Mouse (Mus musculus) limb, embryonic 13.5 days (tissue): ENCODE data around the gene Mtmr3. TPM values are rescaled to one million over a fixed set of nuclear protein-coding genes. Genes with fewer than 3 reads are reported as not detected.
"Not testable (repeated sequence)": the region's sequence is repeated elsewhere in the genome, so short reads cannot be mapped to it uniquely, and the experiment has no call there.

Experiments
- ATAC-seq: fragments of 200-750 bp; cut with Nextera tagmentation; 2 replicates; pipeline ENCODE4 v1.8.0; 2017; ENCODE audit warnings: low read depth, moderate number of reproducible peaks, moderate TSS enrichment; ENCODE audit not compliant: low FRiP score
- H3K27ac ChIP-seq: fragments of 300-500 bp; sonication (generic); 2 replicates; pipeline ENCODE4 v1.5.1; 2015; ENCODE audit warnings: inconsistent platforms, mild to moderate bottlenecking, moderate library complexity
- H3K27me3 ChIP-seq: fragments of 300-500 bp; sonication (generic); 2 replicates; pipeline ENCODE4 v1.6.1; 2015; ENCODE audit warnings: mild to moderate bottlenecking, inconsistent platforms
- H3K36me3 ChIP-seq: fragments of 300-500 bp; sonication (generic); 2 replicates; pipeline ENCODE4 v1.6.1; 2015; ENCODE audit warnings: inconsistent platforms, mild to moderate bottlenecking, moderate library complexity
- H3K4me1 ChIP-seq: fragments of 300-500 bp; sonication (generic); 2 replicates; pipeline ENCODE4 v1.6.1; 2015; ENCODE audit warnings: inconsistent platforms
- H3K4me2 ChIP-seq: fragments of 300-500 bp; sonication (generic); replicated peaks from 2 replicates; pipeline ENCODE4 v1.6.1; 2015; ENCODE audit warnings: inconsistent platforms, mild to moderate bottlenecking, moderate library complexity
- H3K4me3 ChIP-seq: fragments of 300-500 bp; sonication (generic); 2 replicates; pipeline ENCODE4 v1.5.1; 2015; ENCODE audit warnings: moderate library complexity, mild to moderate bottlenecking, inconsistent platforms
- H3K9ac ChIP-seq: fragments of 300-500 bp; sonication (generic); 2 replicates; pipeline ENCODE4 v1.6.1; 2015; ENCODE audit warnings: mild to moderate bottlenecking, inconsistent platforms
- H3K9me3 ChIP-seq: fragments of 300-500 bp; sonication (generic); 2 replicates; pipeline ENCODE4 v1.6.1; 2016; ENCODE audit warnings: inconsistent platforms
- WGBS: fragments of 180-500 bp; shearing (Covaris S2); methylation state at CpG from one replicate; pipeline ENCODE4 v1.1.7; 2015; 5-methylcytosine and 5-hydroxymethylcytosine counted together
- polyA plus RNA-seq: library from polyadenylated mRNA; unstranded; fragments of >200 nt; fragmentation: Nextera tagmentation; extraction: Ambion mirVana; gene quantifications from 2 replicates; pipeline ENCODE4 v1.2.1, GENCODE M21; 2015

Gene Mtmr3
- polyA plus RNA-seq, 1 experiment from 2014 or later, result 30.4 TPM

- no peak for ATAC-seq
- peaks cover 42% of the 10 kb centered on the region for H3K4me1 ChIP-seq
- H3K9ac ChIP-seq, result no peak overlapping the region
- 75% methylated on average over 3 of the region's 3 CpGs for WGBS
- H3K4me2 ChIP-seq, result no peak overlapping the region
- no peaks in the 10 kb centered on the region for H3K9me3 ChIP-seq
- H3K27ac ChIP-seq, result no peak overlapping the region
- no peaks in the 10 kb centered on the region for H3K36me3 ChIP-seq
- no peak overlapping the region for H3K4me3 ChIP-seq
- no peaks in the 10 kb centered on the region for H3K27me3 ChIP-seq
Measured at GRCm38 (mm10) chr11:4545976-4546375, 48.7 kb downstream of the Mtmr3 start.

DNA sequence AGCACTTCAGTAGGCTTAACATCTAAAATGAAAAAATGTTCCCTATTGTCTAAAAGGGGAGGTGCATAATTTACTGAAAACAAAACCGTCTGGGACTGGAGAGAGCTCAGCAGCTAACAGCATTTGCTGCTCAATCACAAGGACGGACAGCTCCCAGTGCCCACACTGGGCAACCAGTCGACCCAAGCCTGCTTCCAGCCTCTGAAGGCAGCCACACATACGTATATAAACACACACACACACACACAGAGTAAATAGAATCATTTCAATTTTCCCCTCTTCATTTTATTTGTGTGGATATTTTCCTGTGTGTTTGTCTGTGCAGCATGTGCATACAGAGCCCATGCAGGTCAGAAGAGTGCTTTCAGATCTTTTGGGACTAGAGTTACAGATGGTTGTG lies 49.3 kb downstream of the Mtmr3 start:
- WGBS, result 49% methylated on average over 4 of the region's 4 CpGs
- Histone ChIP-seq H3K9ac (no peak overlapping the region), H3K4me1 (peaks cover 42% of the 10 kb centered on the region), H3K36me3 (no peaks in the 10 kb centered on the region), H3K27me3 (no peaks in the 10 kb centered on the region), H3K9me3 (no peaks in the 10 kb centered on the region), H3K27ac (no peak overlapping the region), H3K4me3 (no peak overlapping the region), H3K4me2 (peak overlapping the region; percentile 16; the same call in 1 of the 2 replicates)
- ATAC-seq, result no peak

DNA sequence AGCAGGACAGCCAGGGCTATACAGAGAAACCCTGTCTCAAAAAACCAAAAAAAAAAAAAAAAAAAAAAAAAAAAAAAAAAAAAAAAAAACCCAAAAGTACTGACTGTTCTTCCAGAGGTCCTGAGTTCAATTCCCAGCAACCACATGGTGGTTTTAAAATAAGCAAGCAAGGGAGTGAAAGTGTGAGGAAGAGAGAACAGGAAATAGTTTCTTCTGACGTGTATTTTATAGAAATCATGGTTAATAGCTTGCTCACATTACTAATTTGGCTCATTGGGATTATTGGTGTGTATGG lies 50.1 kb downstream of the Mtmr3 start:
- H3K4me3 ChIP-seq, H3K27me3 ChIP-seq, H3K36me3 ChIP-seq, H3K27ac ChIP-seq, H3K9me3 ChIP-seq, H3K9ac ChIP-seq, H3K4me2 ChIP-seq, ATAC-seq: not testable (repeated sequence)
- 65% methylated on average over 1 of the region's 1 CpGs for WGBS
- peaks cover 44% of the 10 kb centered on the region for H3K4me1 ChIP-seq

- no peak for ATAC-seq
- H3K4me2 ChIP-seq, result no peak overlapping the region
- H3K9ac ChIP-seq, result no peak overlapping the region
- H3K9me3 ChIP-seq, result no peaks in the 10 kb centered on the region
- H3K27ac ChIP-seq, result no peak overlapping the region
- peaks cover 48% of the 10 kb centered on the region for H3K4me1 ChIP-seq
- no peak overlapping the region for H3K4me3 ChIP-seq
- WGBS, result 56% methylated on average over 7 of the region's 7 CpGs
- 0 out of 2 replicates have a peak, but pooled peaks cover 3% of the 10 kb centered on the region for H3K36me3 ChIP-seq
- no peaks in the 10 kb centered on the region for H3K27me3 ChIP-seq
Measured at GRCm38 (mm10) chr11:4543746-4544626, 50.7 kb downstream of the Mtmr3 start.

- Histone ChIP-seq H3K9ac (no peak overlapping the region), H3K4me3 (no peak overlapping the region), H3K27ac (no peak overlapping the region), H3K9me3 (no peaks in the 10 kb centered on the region), H3K27me3 (no peaks in the 10 kb centered on the region), H3K4me2 (no peak overlapping the region), H3K4me1 (peaks cover 48% of the 10 kb centered on the region), H3K36me3 (0 out of 2 replicates have a peak, but pooled peaks cover 3% of the 10 kb centered on the region)
- ATAC-seq, result no peak
- 53% methylated on average over 2 of the region's 2 CpGs for WGBS
Measured at GRCm38 (mm10) chr11:4543040-4543551, 51.6 kb downstream of the Mtmr3 start.

GRCm38 (mm10) chr11:4536645-4537044 lies 58.0 kb downstream of the Mtmr3 start:
- Histone ChIP-seq H3K27me3 (no peaks in the 10 kb centered on the region), H3K9me3 (no peaks in the 10 kb centered on the region), H3K4me3 (no peak overlapping the region), H3K27ac (no peak overlapping the region), H3K36me3 (peaks cover 6% of the 10 kb centered on the region; the same call in 1 of the 2 replicates), H3K4me2 (no peak overlapping the region), H3K4me1 (peaks cover 8% of the 10 kb centered on the region; the same call in 1 of the 2 replicates), H3K9ac (no peak overlapping the region)
- 93% methylated on average over 1 of the region's 1 CpGs for WGBS
- ATAC-seq, result no peak

GRCm38 (mm10) chr11:4527132-4527531 lies 67.5 kb downstream of the Mtmr3 start:
- 94% methylated on average over 3 of the region's 3 CpGs for WGBS
- Histone ChIP-seq H3K4me3 (no peak overlapping the region), H3K4me2 (no peak overlapping the region), H3K36me3 (peaks cover 73% of the 10 kb centered on the region), H3K9ac (no peak overlapping the region), H3K4me1 (no peaks in the 10 kb centered on the region), H3K27me3 (no peaks in the 10 kb centered on the region), H3K9me3 (no peaks in the 10 kb centered on the region), H3K27ac (no peak overlapping the region)
- no peak for ATAC-seq

DNA sequence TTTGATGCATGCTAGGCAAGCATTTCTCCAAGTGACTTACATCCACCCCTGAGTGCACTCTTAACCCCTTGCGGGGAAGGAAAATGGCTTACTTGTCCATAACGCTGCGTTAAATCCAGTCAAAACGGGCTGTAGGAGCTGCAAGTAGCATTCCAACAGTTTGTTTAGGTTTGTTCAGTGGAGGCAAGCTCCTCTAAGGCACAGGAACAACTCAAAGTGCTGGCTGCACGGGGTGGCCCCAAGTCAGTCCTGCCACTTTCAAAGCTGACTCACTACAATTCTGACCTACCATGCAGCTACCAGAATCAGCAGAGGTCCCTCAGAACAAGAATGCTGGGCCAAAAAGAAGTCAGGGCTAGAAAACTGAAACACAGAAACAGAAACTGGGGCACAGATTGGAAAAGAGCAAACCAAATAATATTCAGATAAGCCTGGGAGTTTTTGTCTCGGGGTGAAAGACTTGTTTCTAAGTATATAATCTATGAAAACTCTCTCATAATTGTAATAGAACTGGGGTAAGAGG lies 72.5 kb downstream of the Mtmr3 start:
- WGBS, result 89% methylated on average over 6 of the region's 6 CpGs
- ATAC-seq, result no peak
- Histone ChIP-seq H3K4me1 (no peaks in the 10 kb centered on the region), H3K4me3 (no peak overlapping the region), H3K9me3 (no peaks in the 10 kb centered on the region), H3K36me3 (peaks cover 79% of the 10 kb centered on the region), H3K9ac (no peak overlapping the region), H3K4me2 (no peak overlapping the region), H3K27me3 (no peaks in the 10 kb centered on the region), H3K27ac (no peak overlapping the region)

GRCm38 (mm10) chr11:4518981-4519380 lies 75.7 kb downstream of the Mtmr3 start:
- Histone ChIP-seq H3K27me3 (no peaks in the 10 kb centered on the region), H3K9ac (no peak overlapping the region), H3K9me3 (no peaks in the 10 kb centered on the region), H3K36me3 (peaks cover 78% of the 10 kb centered on the region), H3K27ac (no peak overlapping the region), H3K4me2 (no peak overlapping the region), H3K4me3 (no peak overlapping the region), H3K4me1 (no peaks in the 10 kb centered on the region)
- WGBS, result 82% methylated on average over 7 of the region's 7 CpGs
- no peak for ATAC-seq

DNA sequence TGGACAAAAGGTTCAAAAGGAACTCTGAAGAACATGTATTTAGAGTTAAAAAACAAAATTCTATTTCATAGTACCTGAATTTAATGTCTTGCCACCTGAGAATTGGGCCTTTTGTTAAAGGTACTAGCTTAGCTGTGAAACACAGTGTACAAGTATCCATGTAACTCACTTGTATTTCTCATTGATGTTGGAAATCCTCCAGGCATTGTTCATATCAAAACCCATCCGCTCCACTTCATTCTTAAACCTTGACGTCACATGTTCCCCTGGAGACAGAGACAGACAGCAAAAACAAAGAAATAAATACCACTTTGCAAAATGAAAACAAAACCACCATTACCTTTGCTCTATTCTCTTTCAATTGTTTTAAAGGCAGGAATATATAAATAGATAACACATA lies 87.2 kb downstream of the Mtmr3 start:
- WGBS, result 85% methylated on average over 2 of the region's 2 CpGs

GRCm38 (mm10) chr11:4506486-4506885 lies 88.2 kb downstream of the Mtmr3 start:
- Histone ChIP-seq H3K4me3 (no peak overlapping the region), H3K36me3 (peaks cover 67% of the 10 kb centered on the region), H3K4me1 (no peaks in the 10 kb centered on the region), H3K9me3 (no peaks in the 10 kb centered on the region), H3K27me3 (no peaks in the 10 kb centered on the region), H3K4me2 (no peak overlapping the region), H3K27ac (no peak overlapping the region), H3K9ac (no peak overlapping the region)
- ATAC-seq, result no peak
- WGBS, result 89% methylated on average over 2 of the region's 2 CpGs

More for the DNA sequence above, 87.2 kb downstream of the Mtmr3 start:
- no peaks in the 10 kb centered on the region for H3K4me1 ChIP-seq
- H3K4me3 ChIP-seq, result no peak overlapping the region
- H3K9ac ChIP-seq, result no peak overlapping the region
- no peaks in the 10 kb centered on the region for H3K9me3 ChIP-seq
- H3K27me3 ChIP-seq, result no peaks in the 10 kb centered on the region
- no peak overlapping the region for H3K27ac ChIP-seq
- H3K4me2 ChIP-seq, result no peak overlapping the region
- no peak for ATAC-seq
- peaks cover 61% of the 10 kb centered on the region for H3K36me3 ChIP-seq

- no peaks in the 10 kb centered on the region for H3K4me1 ChIP-seq
- H3K9me3 ChIP-seq, result no peaks in the 10 kb centered on the region
- no peaks in the 10 kb centered on the region for H3K27me3 ChIP-seq
- H3K27ac ChIP-seq, result no peak overlapping the region
- H3K36me3 ChIP-seq, result peaks cover 69% of the 10 kb centered on the region
- no peak overlapping the region for H3K9ac ChIP-seq
- no peak overlapping the region for H3K4me2 ChIP-seq
- 57% methylated on average over 2 of the region's 2 CpGs for WGBS
- no peak overlapping the region for H3K4me3 ChIP-seq
- no peak for ATAC-seq
Measured at GRCm38 (mm10) chr11:4502206-4502605, 92.5 kb downstream of the Mtmr3 start.
